Mouse (Mus musculus): Measurements from ENCODE around the gene Btg3.
"Not testable (repeated sequence)": the region's sequence is repeated elsewhere in the genome, so short reads cannot be mapped to it uniquely, and the experiment has no call there.

The Btg3 gene

DNA sequence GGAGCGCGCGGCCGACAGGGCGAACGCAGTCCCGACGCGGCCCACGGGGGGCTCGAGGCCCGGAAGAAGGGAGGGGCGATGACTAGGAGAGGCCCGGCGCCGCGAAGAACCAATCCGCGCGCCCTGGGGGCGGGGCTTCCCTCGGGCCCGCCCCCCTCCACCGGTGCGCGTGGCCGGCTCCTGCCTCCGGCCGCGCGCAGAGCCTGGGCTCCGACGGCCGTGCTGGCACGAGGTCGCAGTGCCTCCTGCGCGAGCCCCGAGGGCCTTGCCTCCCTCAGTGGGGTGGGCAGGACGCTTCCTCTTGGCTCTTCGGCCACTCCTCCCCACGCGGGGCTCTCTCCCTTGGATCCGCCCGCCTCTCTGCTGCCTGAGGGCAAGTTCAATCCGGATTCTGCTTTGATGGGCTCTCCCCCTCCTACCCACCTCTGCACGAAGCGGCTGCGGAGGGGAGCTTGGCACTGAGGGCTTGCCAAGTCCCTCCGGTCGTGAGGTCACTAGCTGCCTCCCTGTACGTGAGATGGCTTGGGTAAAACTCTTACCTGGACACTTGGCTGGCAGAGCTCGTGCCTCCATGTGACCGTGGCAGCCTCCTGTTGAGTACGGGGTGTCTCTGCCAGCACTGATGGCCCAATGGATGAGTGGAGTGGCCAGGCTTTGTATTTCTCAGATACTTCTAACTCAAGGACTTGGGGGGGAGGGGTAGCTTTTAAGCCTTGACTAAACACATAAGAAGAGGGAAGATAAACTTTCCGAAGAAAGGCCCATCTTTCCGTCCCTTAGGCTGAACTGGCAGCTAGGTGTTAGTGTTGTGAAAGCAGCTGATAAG, at the start of gene Btg3:
Btg3 (minus strand) TSS at position 448 of the 826 bp plus-strand sequence.
- DNase-seq (ENCODE audit: low spot score), result peak; percentile 89

DNA sequence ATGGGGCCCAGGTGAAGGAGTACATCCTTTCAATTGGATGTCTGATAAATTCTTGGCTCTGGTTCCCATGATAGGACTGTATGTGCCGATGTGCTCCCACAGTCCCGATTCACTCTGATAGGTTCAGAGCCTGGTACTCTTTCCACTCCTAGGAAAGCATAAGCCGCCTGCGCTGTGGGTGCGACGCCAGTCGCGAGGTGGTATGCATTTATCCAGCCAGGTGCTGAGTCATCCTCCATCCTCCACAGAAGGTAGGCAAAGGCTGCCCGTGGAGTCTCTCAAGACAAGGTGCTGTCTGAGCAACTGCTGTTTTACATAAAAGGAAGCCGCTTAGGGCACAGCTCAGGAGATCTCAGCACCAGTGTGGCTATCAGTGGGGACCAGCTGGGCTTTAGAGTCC, 40.7 kb upstream of the Btg3 start:
- DNase-seq (ENCODE audit: low spot score), result no peak

DNA sequence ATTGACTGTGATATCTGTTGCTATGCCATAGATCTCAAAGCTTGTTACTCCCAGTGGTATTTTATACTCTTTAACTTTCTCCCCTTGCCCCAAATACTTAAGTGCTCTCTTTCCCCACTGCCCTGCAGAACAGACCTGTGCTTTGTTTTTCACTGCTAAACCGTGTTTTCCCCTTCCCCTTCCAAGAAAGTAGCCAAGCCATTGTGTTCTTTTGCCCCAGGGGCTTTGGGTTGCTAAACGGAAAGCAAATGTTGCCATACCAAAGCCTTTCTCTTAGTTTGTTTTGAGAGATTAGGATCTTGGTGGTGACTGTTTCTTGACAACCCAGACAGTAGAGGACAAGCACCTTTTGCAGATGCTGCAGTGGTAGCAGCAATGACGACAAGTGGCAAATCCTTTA, 39.5 kb upstream of the Btg3 start:
- DNase-seq (ENCODE audit: low spot score), result no peak

DNA sequence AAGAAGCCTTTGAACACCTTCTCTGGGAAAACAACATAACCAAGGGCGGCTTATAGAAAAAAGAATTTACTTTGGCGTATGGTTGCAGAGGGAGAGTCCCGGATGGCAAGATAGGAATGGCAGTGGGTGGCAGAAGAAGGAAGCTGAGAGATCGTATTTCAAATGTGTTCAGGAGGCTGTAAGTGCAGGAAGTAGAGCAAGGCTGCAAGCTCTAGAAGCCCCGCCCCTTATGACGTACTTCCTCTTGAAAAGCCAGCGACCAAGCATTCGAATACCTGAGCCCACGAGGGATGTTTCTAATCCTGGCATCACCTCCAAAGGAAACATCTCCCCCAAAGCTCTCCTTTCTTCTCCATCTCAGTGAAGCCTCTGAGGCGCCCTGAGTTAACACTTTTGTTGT, 33.0 kb upstream of the Btg3 start:
- DNase-seq (ENCODE audit: low spot score), result no peak

DNA sequence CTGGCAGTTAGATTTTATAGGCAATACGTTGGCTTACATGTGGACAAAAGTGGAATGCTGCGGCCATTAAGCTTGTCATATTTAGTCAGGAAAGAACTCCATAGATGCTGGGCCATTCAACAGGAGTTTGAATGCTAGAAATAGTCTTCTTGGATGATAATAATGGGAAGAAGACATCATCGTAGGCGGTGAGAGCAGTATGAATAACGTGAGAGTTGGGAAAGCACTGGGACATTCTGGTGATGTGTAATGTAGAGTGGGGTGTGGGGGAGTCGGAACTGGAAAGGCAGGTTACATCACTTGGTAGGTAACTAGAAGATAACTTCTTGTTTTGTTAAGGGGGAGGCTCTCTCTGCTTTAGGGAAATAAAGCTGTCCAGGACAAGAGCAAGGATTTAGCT, 30.9 kb upstream of the Btg3 start:
- no peak for DNase-seq (ENCODE audit: low spot score)

DNA sequence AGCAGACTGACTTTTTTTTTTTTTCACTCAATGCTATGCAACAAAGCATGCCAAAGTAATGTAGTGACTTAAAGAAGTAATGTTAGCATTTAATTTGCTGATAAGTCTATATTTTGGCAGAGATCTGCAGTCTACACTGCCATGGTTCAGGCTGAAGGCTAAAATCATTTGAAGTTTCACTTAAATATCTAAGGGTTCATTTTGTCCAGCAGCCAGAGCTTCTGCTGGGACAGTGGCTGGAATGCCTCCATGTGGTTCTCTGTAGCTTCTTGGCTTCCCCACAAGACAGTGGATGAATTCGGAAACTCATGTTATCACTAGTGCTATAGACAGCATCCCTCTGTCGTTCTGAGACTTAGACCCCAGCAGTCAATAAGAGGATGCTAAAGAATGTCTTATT, 29.7 kb upstream of the Btg3 start:
- DNase-seq (ENCODE audit: low spot score), result no peak

DNA sequence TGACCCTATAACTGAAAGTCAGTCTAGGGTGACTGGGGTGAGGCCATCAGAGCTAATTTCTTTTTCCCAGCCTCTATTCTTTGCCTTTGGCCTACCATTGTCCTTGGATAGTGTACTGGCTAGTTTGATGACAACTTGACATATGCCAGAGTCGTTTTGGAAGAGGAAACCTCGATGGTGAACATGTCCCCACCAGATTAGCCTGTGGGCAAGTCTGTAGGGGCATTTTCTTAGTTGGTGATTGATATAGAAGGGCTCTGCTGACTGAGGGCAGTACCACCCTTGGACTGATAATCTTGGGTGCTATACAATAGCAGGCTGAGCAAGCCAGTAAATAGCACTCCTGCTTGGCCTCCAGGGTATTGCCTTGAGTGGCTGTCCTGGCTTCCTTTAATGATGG, 25.3 kb upstream of the Btg3 start:
- DNase-seq (ENCODE audit: low spot score), result no peak

DNA sequence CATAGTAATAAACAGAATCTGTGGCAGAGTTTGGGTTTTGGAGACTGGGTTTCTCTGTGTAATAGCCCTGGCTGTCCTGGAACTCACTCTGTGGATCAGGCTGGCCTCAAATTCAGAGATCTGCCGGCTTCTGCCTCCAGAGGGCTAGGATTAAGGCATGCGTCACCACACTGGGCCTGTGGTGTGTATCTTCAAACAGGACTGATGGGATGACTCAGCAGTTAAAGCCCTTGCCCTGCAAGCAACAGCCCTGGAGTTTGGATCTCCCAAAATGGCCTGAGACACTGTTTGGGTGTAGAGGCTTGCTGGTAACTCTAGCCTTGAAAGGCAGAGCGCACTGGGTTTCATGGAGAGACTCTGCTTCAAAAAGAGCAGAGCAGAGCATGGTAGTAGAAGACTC, 22.4 kb upstream of the Btg3 start:
- no peak for DNase-seq (ENCODE audit: low spot score)

DNA sequence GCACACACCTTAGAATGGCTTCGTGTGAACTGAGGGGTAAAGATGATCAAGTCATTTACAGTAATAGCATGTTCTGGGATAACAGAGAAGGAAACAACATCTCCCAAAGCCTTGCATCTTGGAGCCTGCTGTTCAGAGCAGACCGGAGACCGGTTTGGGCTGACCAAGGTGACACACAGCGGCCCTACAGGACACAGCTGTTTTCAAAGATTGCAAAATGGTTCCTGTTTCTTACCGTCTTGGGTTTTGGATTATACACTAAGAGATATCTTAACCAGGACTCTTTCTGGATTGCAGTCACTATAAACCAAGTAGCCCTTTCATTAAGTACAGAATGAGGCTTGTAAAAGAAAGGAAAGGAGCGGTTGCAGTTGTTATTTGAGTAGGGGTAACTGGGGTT, 21.7 kb upstream of the Btg3 start:
- DNase-seq (ENCODE audit: low spot score), result no peak

DNA sequence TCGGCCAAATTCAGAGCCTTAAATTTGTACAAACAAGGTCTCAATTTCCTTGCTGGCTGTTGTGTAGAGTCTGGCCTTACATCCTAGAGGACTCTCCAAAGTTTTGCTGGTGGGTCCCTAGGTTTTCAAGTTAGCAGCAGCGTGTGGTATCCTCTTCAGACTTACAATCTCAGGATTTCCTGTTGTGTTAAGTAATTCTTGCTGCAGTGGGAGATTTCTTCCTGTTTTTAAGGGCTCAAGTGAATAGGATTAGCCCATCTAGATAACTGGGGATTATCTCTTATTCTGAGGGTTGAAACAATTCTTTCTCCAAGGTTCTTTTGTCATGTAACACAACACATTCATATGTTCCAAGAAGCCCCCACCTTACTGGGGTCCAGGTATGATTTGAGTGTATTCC, 14.4 kb upstream of the Btg3 start:
- no peak for DNase-seq (ENCODE audit: low spot score)

DNA sequence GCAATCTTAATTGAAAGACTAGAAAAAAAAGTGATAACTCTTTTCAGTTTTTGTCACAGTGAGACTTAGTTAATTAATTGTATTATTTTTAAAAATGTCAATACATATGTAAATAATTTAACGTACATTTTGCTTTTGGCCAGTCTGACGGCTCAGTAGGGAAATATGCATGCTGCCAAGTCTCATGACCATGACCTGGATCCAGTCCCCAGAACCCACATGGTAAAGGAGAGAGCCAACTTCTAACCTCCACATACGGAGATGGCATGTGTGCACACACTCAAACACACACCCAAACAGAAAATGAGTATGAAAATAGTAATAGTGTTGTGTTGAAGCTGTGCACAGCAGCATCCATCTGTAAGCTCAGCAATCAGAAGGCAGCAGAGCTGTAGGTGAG, 13.0 kb upstream of the Btg3 start:
- DNase-seq (ENCODE audit: low spot score), result no peak

DNA sequence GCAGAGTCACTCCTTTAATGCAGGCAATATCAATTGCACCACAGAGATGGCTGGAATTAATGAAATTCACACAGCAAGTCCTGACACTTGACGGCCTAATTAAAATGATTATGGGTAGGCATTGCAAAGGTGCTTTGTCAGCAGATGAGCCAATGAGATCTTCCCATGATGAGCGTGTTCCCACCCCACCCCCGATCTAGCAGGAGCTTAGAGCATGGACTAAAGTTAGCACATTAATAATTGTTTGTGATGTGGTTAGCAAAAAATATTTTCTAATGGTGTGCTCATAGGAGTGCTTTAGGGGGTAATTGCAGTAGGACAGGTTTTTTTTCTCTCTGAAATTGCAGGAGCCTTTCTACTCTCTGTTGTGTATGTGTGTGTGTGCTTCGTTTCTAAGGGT, 12.1 kb upstream of the Btg3 start:
- DNase-seq (ENCODE audit: low spot score), result no peak

DNA sequence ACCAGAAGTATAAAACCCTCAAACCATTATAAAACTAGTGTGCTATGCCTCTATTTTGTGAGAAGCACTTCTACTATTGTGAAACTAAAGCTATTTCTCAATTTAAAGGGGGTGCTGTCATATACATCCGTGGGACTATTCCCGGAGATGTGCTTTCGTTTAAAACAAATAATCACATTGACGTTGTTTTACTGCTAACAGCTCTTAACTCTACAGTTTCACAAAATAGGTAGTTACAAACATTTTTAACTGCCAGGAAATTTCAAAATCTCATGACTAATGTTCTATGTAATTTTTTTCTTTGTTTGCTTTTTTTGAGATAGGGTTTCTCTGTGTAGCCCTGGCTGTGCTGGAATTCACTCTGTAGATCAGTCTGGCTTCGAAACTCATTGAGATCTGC, 1.5 kb upstream of the Btg3 start:
- no peak for DNase-seq (ENCODE audit: low spot score)

DNA sequence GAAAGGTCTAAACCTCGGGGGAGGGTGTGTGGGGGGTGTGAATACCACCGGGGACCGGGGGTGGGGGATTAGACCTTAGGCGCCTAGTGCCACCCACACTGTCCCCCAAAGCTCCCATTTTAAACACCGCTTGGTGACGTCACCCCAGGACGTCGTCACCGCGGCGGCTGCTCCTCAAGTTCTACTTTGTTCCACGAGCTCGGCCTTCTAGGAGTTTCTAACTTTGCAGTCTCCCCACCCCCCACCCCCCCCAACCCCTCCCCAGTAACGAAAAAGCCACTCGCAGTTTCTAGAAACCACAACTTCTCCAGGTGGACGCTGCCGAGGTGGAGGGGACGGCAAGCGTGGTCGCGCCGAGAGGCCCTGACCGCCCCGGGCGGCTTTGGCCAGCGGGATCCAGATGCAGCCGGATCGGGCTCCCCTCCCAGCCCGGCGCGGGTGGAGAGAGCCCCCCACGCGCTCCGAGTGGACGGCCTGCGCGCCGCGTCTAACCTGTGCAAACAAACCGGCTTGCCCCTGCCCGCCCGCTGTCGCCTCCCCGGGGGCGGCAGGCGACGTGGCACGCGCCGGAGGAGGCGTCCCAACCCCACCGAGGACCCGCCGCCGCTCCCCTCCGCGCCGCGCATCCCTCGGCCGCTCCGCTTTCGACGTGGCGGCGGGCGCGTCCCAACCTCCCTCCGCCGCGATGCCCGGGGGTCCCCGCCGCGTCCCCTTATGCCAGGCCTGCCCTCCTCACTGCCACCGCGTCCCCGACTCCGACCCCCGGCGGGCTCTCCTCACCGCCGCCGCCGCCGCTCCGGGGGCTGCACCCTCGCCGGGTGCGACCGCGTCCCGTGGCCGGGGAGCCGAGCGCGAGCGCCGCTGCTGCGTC, 936 bp downstream of the Btg3 start:
- peak; percentile 82 for DNase-seq (ENCODE audit: low spot score)

DNA sequence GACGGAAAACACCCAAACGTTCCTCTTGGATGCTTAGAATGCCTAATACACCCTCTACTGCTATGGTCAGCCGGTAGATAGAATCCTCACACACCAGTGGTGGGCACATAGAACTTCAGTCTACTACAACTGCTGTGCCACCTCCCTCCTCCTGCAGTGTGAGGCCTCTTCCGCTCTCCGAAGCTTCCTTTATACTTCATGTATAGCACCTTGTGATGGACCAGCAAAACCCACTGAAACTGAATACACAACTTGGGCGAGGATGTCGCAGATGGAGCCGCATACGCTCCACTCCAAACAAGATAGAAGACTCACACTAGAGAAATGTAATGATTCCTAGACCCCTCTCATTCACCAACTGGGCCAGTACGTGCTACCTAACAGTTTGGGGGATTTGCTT, 1.8 kb downstream of the Btg3 start:
- DNase-seq (ENCODE audit: low spot score), result peak; percentile 74

DNA sequence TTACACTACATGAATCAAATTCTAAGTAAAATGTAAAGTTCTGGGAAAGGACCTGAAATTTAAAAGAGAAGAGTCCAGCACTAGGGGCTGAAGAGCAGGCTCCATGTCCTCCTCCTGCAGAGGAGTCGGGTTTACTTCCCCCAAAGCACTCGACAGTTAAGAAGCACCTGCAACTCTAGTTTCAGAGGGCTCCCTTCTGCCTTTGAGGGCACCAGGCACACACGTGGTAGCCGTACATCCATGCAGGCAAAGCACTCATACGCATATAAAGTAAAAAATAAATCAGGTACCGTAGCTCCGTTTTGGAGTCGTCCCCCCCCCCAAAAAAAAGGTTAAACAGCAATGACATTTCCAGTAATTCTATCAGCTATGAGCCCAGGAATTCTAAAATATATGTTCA, 3.2 kb downstream of the Btg3 start:
- DNase-seq (ENCODE audit: low spot score), result no peak

DNA sequence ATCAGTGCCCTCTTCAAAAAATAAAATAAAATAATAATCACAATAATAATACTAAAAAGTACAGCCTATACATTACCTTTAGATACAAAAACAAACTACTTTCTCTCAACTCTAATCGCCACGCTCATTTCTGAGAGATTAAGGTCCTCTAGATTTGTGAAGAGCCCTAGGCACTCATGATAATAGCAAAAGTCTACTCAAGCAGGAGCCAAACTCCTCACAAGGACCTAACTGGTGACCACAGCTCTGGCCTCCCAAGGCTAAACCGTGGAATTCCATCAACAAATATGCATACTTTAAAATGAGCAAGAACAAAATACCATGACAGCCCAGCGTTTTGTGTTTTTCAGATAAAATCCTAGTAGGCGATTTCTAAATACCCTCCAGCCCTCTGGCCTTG, 4.2 kb downstream of the Btg3 start:
- DNase-seq (ENCODE audit: low spot score), result no peak

DNA sequence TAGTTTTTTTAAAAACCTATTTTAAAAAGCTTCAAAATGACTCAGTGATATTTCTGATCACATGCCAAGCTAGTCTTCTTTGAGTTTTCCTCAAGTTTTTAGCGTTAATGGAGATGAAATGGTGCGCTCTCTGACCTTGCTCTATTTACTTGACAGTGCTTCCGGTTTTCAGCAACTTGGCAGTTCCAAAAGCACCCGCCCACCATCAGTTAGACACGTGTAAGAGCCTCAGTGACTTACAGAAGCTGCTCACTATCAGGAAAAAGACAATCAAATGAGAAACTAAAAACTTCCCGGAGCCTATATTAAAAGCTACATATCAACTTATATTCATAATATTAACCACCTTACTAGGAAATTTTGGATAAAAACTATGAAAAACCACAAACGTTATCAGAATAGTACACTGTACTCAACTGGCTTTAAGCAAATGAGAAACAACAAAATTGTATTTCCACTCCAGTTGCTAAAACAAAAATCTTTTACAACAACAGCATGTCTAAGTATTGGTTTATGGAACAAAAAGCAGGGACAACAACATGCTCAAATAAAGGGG, 5.4 kb downstream of the Btg3 start:
- no peak for DNase-seq (ENCODE audit: low spot score)

DNA sequence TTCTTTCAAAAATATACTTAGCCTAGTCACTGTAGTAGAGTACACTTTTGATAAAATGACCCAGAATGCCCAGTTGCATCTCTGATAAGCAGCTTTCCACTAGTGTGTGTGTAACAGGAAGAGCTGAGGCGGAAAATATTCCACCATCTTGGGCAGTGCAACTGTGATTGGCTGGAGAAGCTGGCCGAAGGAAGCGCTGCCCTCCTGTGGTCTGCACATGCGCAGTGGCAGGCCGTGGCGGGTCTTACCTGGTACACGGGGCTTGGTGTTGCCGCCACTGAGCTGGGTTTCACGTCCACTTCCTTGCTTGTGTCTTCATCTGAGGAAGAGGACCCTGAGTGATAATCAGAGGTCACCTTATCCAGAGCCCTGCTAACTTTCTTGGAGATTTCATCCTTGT, 12.4 kb downstream of the Btg3 start:
- DNase-seq (ENCODE audit: low spot score), result not testable (repeated sequence)

DNA sequence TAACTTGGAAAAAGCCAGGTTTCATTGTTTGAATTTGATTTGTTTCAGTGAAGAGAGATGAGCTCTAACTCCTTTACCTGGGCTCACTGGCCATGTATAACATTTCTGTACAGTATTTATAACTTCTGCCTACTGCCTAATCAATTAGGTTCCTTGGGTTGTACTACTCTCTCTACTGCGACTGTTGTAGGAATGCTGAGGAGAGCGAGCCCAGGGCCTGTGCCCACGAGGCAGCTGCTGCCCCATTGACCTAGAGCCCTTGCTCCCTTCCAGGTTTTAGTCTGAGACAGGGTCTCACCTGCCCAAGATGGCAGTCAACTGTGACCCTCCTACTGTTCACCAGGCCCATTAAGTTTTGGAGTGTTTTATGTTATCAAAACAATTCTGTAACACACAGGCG, 15.5 kb downstream of the Btg3 start:
- DNase-seq (ENCODE audit: low spot score), result no peak

DNA sequence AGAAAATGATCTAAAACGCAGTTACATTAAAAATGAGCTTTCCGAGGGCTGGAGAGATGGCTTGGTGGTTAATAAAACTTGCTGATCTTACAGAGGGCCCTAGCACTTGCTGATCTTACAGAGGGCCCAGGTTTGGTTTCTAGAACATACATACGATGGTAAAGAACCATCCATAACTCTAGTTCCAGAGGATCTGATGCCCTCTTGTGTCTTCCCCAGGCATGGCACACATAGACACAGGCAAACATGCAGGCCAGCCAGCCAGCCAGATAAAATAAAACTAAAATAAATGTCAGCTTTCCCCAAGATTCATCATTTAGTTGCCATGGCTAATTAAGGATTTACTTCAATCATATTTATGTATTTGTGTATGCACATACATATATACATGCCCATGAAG, 19.2 kb downstream of the Btg3 start:
- DNase-seq (ENCODE audit: low spot score), result no peak

DNA sequence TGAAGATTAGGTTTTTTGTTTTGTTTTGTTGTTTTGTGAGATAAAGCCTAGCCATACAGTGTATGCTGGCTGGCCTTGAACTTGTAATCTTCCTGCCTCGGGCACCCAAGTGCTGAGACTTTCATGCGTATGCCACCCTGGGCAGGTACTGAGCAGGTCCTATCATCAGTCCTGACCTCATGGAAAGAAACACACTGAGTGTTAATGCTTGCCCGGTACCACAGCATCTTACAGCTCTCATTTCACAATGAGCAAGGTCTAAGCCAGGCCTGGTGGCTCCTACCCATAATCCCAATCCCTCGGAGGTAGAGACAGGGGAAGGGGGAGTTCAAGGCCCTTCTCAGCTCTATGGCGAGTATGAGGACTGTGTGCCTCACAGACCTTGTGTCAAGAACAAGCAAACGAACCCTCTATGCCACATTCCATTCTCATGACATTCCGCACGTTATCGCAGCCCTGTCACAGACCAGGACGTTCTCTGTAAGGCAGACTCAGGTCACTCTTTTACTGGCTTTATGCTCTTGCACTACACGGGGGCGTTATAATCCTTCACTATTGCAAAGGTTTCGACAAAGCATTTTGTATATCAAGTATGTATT, 29.6 kb downstream of the Btg3 start:
- no peak for DNase-seq (ENCODE audit: low spot score)

Measured in T-cell, adult 2 months (primary cell).